Mouse (Mus musculus): ENCODE data around the gene Spaca4.

GRCm38 (mm10) chr7:45723781-45724180 lies 1.8 kb downstream of the Spaca4 start:
- no peak for TF ChIP-seq CTCF (IDR thresholded peaks at IDR 0.05; ENCODE audit: low read depth)
- TF ChIP-seq EP300 (IDR thresholded peaks at IDR 0.05; ENCODE audit: low read depth) = no peak
